Mouse (Mus musculus) lung, postnatal 0 days (tissue): ENCODE data around the gene Traf5.

Experiments
- CTCF ChIP-seq: IDR thresholded peaks from 2 replicates; pipeline ENCODE4 v1.5.1; 2016; ENCODE audit warnings: antibody characterized with exemption, mild to moderate bottlenecking
- EP300 ChIP-seq: IDR thresholded peaks from 2 replicates; pipeline ENCODE4 v1.6.1; 2016; ENCODE audit warnings: antibody characterized with exemption, mild to moderate bottlenecking, control low read depth

DNA sequence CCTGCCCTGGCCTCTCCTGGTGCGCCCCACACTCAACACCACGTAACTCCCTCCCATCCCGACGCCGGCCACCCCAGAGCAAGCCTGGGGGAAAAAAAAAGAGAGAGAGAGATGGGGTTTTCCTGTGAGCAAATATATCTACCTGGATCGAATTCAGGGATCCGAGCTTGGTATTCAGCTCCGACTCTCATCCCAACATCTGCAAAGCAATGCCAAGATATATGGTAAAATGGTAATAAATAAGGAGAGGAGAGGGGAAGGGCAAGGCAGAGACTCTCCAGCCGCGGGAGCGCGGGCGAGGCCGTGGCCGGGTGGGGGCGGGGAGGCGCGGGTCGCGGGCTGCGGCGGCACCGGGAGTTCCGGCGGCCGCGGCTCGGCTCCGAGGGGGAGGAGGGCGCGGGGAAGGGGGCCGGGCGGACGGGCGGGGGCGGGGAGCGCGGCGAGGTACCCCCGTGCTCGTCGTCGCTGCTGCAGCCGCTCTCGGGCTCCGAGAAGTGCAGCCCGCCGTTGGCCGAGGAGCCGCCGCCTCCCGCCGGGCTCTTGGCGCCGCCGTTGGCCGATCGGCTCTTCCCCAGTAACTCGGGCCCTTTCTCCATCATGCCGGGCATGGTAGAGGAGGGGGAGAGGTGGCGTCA lies 45.0 kb upstream of the Traf5 start:
- TF ChIP-seq CTCF (no peak), EP300 (no peak)
